Mouse (Mus musculus): ENCODE measurements around the gene Acbd6. TPM values are rescaled to one million over a fixed set of nuclear protein-coding genes. Genes with fewer than 3 reads are reported as not detected.

Gene Acbd6
- polyA plus RNA-seq, 1 experiment from 2014 or later = 61.3 TPM

Other genes with a start within 250 kb of the Acbd6 start
- 9.4 and 10.9 TPM in 2 replicates for gene Xpr1, start 140.7 kb upstream of the Acbd6 start, polyA plus RNA-seq (2014; fragmentation: Nextera tagmentation; extraction: Ambion mirVana)
- 0.04 TPM in 1 of 2 replicates, not detected in the other for gene Lhx4, start 193.6 kb downstream of the Acbd6 start, polyA plus RNA-seq (2014; fragmentation: Nextera tagmentation; extraction: Ambion mirVana)

Data from heart, embryonic 14.5 days (tissue).